Mouse (Mus musculus) adrenal gland (tissue): ENCODE data around the gene Krt39.

Experiments used
- intact Hi-C: fragments of 180-260 bp; cut with DNase I; formaldehyde crosslinking; loops from one replicate; pipeline ENCODE4 v1.15.1; 2025

Gene Krt39

DNA sequence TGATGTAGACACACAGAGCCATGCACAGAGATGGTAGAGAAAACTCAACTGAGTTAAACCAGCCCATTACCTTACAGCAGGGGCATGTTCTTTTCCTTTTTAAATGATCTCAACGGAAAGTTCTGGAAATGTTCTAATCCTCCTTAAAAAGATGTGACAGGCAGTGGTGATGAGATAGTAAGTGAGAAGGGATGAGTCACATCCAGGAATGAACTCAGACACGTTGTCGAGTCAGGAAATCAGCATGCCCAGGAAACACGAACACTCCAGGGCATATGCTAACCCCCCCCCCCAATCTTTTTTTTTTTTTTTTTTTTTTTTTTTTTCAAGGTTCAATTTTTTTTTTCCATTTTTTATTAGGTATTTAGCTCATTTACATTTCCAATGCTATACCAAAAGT, 48.7 kb downstream of the Krt39 start:
- intact Hi-C loops = no loop called here

DNA sequence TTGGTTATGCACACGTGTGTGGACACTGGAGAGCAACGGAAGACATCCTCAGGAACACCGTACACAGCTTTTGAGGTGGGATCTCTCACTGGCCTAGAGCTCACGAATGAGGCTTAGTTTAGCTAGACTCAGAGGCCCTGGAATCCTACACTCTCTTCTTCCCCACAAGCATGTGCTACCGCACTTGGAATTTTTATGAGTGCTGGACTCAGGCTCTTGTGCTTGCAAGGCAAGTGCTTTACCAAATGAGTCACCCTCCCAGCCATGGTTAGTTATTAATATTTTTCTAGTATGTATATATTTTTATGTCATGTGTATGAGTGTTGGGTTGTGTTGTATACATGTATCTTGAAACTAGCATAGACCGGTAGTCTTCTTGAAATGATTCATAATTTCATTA, 49.2 kb downstream of the Krt39 start:
- intact Hi-C loops = no loop called here

DNA sequence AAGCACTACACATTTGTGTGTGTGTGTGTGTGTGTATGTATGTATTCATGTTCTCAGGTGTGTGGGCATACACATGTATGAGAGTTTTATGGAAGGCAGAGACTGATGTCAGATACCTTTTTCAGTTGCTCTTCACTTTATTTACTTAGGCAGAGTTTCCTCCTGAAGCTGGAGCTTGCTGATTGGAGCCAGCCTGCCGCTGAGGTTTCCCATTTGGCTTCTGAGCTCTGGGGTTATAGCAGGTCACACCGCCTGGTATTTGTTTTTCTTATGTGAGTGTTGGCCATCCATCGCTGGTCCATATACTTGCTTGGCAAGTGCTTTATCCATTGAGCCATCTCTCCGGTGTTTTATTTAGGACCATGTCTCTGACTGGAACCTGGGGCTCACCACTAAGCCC, 51.9 kb downstream of the Krt39 start:
- intact Hi-C loops = loop anchor here (5.0 kb wide), 1 partner anchor 103 kb away; no protein-coding TSS in a partner anchor

DNA sequence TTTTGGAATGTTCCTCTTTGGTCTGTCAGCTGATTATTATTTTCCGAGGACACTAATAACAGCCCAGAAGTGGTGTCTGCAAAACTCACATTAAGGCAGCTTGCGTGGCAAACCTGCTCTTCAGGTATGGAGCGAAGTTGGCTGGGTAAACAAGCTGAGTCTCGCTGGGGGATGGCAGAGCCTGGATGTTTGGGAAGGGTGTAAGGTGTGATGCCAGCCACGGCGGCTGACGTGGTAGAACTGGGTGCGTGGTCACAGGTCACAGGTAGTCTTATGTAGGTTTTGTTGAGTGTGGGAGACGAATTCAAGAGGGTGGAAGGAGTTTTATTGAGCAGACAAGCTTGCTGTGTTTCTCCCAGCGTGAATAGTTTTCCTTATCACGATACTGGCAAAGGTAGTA, 52.6 kb downstream of the Krt39 start:
- intact Hi-C loops = loop anchor here (5.0 kb wide), 1 partner anchor 104 kb away; no protein-coding TSS in a partner anchor

DNA sequence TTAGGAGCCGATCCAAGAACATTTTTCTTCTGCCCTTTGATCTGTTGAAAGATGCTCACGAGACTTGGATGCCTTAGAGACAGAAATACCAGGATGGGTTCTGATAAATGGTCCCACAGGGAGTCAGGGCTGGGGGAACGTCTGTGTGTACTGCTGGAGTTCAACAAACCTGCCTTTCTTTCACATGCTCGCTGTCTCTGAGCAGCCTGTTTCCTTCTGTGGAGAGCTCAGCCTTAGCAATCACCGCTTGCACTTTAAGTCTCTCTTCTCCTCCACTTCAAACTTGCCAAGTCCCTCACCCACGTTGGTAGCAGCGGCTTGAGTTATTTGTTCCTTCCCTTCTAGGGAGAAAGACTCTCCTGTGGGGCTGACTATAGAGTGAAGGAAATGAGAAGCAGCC, 54.8 kb downstream of the Krt39 start:
- intact Hi-C loops = loop anchor here (5.0 kb wide), 1 partner anchor 106 kb away; no protein-coding TSS in a partner anchor

DNA sequence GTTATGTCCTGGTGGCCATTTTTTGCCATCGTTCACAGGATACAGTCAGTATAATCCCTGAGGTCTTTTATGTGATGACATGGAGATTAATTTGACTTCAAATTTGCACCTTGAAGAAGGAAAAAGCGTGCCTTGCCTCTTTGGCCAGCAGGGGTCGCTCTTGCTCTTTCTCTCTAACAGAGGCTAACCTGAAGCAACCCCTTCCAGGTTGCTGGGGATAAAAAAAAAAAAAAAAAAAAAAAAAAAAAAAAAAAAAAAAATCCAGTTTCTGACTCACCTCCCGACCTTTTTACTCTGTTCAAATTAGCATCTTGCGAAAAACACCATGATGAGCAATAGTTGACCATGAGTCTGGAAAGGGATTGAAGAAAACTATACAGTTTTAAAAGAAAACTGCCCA, 56.3 kb downstream of the Krt39 start:
- intact Hi-C loops = loop anchor here (2.0 to 5.0 kb wide), 4 partner anchors 107 to 832 kb away; no protein-coding TSS in a partner anchor
